ENCODE assay signal across 8 mouse cellular contexts in genomic region chr2:132575759-132576439, GRCm38 (mm10). TPM values are rescaled to one million over a fixed set of nuclear protein-coding genes. Genes with fewer than 3 reads are reported as not detected.
DNase-seq lines count a peak whose midpoint lies in the region; ATAC-seq and TF ChIP-seq lines count a peak whose summit lies in the region.

No protein-coding gene starts in this region.

- H3K9me3 ChIP-seq in hindbrain, embryonic 13.5 days = no peaks in the 10 kb centered on the region
- H3K9me3 ChIP-seq in hindbrain, embryonic 11.5 days (ENCODE audit: control insufficient read depth, low read length) = no peaks in the 10 kb centered on the region
- H3K9me3 ChIP-seq in kidney, embryonic 15.5 days (replicated peaks) = peaks cover 3% of the 10 kb centered on the region; the same call in 1 of the 2 replicates

- 86% methylated on average over 11 of the region's 11 CpGs for WGBS in hindbrain, embryonic 13.5 days
- 92% methylated on average over 11 of the region's 11 CpGs for WGBS in hindbrain, embryonic 11.5 days
- 31% methylated on average over 11 of the region's 11 CpGs for WGBS in heart, adult 2 months
- 72% methylated on average over 11 of the region's 11 CpGs for WGBS in kidney, embryonic 15.5 days

- peak; percentile 48 for TF ChIP-seq CTCF in heart, adult 2 months (IDR thresholded peaks at IDR 0.05)

- peak overlapping the region; percentile 68 for H3K4me2 ChIP-seq in hindbrain, embryonic 13.5 days
- H3K4me2 ChIP-seq in hindbrain, embryonic 11.5 days (replicated peaks; ENCODE audit: low read depth, low read length) = no peak overlapping the region; the same call in 1 of the 2 replicates
- H3K4me2 ChIP-seq in kidney, embryonic 15.5 days = peak overlapping the region; percentile 10; the same call in 1 of the 2 replicates

- no peak for DNase-seq in hindbrain, embryonic 11.5 days (ENCODE audit: low spot score)
- DNase-seq in cerebellum, postnatal 10 days = peak; percentile 78 to 79
- DNase-seq in heart, adult 2 months = peak; percentile 69 to 70
- peak; percentile 50 for DNase-seq in lung, postnatal 10 days
- DNase-seq in spleen, postnatal 4 days (ENCODE audit: low spot score in 2 of 2) = peak; percentile 35 to 72
- DNase-seq in layer of hippocampus, adult 9-11 months = no peak

- no peaks in the 10 kb centered on the region for H3K27me3 ChIP-seq in hindbrain, embryonic 13.5 days
- no peaks in the 10 kb centered on the region for H3K27me3 ChIP-seq in hindbrain, embryonic 11.5 days (ENCODE audit: control insufficient read depth, insufficient read depth, low read length)
- H3K27me3 ChIP-seq in heart, adult 2 months (ENCODE audit: control insufficient read depth, insufficient read depth, low read length) = no peaks in the 10 kb centered on the region
- H3K27me3 ChIP-seq in kidney, embryonic 15.5 days = no peaks in the 10 kb centered on the region

- peak overlapping the region; percentile 83 for H3K4me3 ChIP-seq in hindbrain, embryonic 13.5 days
- no peak overlapping the region for H3K4me3 ChIP-seq in hindbrain, embryonic 11.5 days (ENCODE audit: low read depth, low read length)
- H3K4me3 ChIP-seq in heart, adult 2 months = peak overlapping the region; percentile 62
- H3K4me3 ChIP-seq in kidney, embryonic 15.5 days (replicated peaks) = no peak overlapping the region

- peak; percentile 19 for TF ChIP-seq POLR2A in heart, adult 2 months (IDR thresholded peaks at IDR 0.05; ENCODE audit: insufficient read depth, low read depth, low read length)

- H3K36me3 ChIP-seq in hindbrain, embryonic 13.5 days = peaks cover 8% of the 10 kb centered on the region
- H3K36me3 ChIP-seq in hindbrain, embryonic 11.5 days (ENCODE audit: control insufficient read depth, insufficient read depth, low read length) = no peaks in the 10 kb centered on the region
- H3K36me3 ChIP-seq in heart, adult 2 months (ENCODE audit: control insufficient read depth, insufficient read depth, low read length) = peaks cover 31% of the 10 kb centered on the region
- peaks cover 8% of the 10 kb centered on the region for H3K36me3 ChIP-seq in kidney, embryonic 15.5 days

- H3K9ac ChIP-seq in hindbrain, embryonic 13.5 days = peak overlapping the region; percentile 26; the same call in 1 of the 2 replicates
- no peak overlapping the region for H3K9ac ChIP-seq in hindbrain, embryonic 11.5 days (ENCODE audit: low read depth, low read length)
- peak overlapping the region; percentile 60 for H3K9ac ChIP-seq in heart, adult 2 months (ENCODE audit: low read depth, low read length)
- H3K9ac ChIP-seq in kidney, embryonic 15.5 days = no peak overlapping the region

- ATAC-seq in hindbrain, embryonic 13.5 days (ENCODE audit: low FRiP score) = no peak
- ATAC-seq in hindbrain, embryonic 11.5 days (ENCODE audit: low FRiP score) = no peak
- ATAC-seq in kidney, embryonic 15.5 days (replicated peaks; ENCODE audit: low FRiP score) = no peak

- H3K79me2 ChIP-seq in heart, adult 2 months (replicated peaks; ENCODE audit: control insufficient read depth, insufficient read depth, low read length) = no peaks in the 10 kb centered on the region

- TF ChIP-seq EP300 in heart, adult 2 months (IDR thresholded peaks at IDR 0.05; ENCODE audit: insufficient read depth, low read depth, low read length) = 0 out of 2 replicates have a peak, but pooled peaks have one; percentile 14

- intact Hi-C loops in heart, adult 2 months (cut with DNase I) = loop anchor here (2.0 to 5.0 kb wide), 2 partner anchors 61 to 111 kb away; partner anchors contain the start of gene Shld1

- no peak overlapping the region for H3K27ac ChIP-seq in hindbrain, embryonic 13.5 days
- no peak overlapping the region for H3K27ac ChIP-seq in hindbrain, embryonic 11.5 days (ENCODE audit: low read depth, low read length)
- peak overlapping the region; percentile 98 for H3K27ac ChIP-seq in heart, adult 2 months
- H3K27ac ChIP-seq in kidney, embryonic 15.5 days = no peak overlapping the region

- peaks cover 24% of the 10 kb centered on the region for H3K4me1 ChIP-seq in hindbrain, embryonic 13.5 days (replicated peaks)
- H3K4me1 ChIP-seq in hindbrain, embryonic 11.5 days (replicated peaks; ENCODE audit: control insufficient read depth, insufficient read depth, low read length) = no peaks in the 10 kb centered on the region
- H3K4me1 ChIP-seq in heart, adult 2 months (ENCODE audit: control insufficient read depth, insufficient read depth, low read length) = peaks cover 4% of the 10 kb centered on the region
- H3K4me1 ChIP-seq in kidney, embryonic 15.5 days = peaks cover 17% of the 10 kb centered on the region

RNA-seq across cellular contexts. Expression of gene Gpcpd1, which starts 11.6 kb away (rescaled TPM):
- 84.8 and 101 TPM in 2 replicates for polyA plus RNA-seq in hindbrain, embryonic 13.5 days (2015; fragmentation: Nextera tagmentation; extraction: Ambion mirVana)
- polyA plus RNA-seq in hindbrain, embryonic 11.5 days (2014; fragmentation: Nextera tagmentation; extraction: Ambion mirVana) = 48.5 and 52.1 TPM in 2 replicates
- 100 to 1,000 TPM; 135 to 224 TPM for total RNA-seq in heart, adult 2 months (2021)
- polyA plus RNA-seq in heart, adult 2 months (2012; rRNA removed) = 37.5 and 76.6 TPM in 2 replicates
- 33.6 and 34.1 TPM in 2 replicates for polyA plus RNA-seq in kidney, embryonic 15.5 days (2015; fragmentation: Nextera tagmentation; extraction: Ambion mirVana)

Comparison
In these comparisons a context has a peak if more than half of its experiments do, and no peak if none do; other contexts are left out.
1. H3K4me3 ChIP-seq: peak in hindbrain, embryonic 13.5 days (single experiment) and heart, adult 2 months (single experiment); none in hindbrain, embryonic 11.5 days (single experiment) and kidney, embryonic 15.5 days (single experiment).
2. H3K9ac ChIP-seq: peak in hindbrain, embryonic 13.5 days (single experiment) and heart, adult 2 months (single experiment); none in hindbrain, embryonic 11.5 days (single experiment) and kidney, embryonic 15.5 days (single experiment).
3. DNase-seq: peak in cerebellum, postnatal 10 days (2 of 2), heart, adult 2 months (2 of 2), lung, postnatal 10 days (single experiment) and spleen, postnatal 4 days (2 of 2); none in hindbrain, embryonic 11.5 days (single experiment) and layer of hippocampus, adult 9-11 months (single experiment).